Mouse (Mus musculus) subcutaneous adipose tissue, adult 2 months (tissue): ENCODE results near the gene Kcnh3. TPM values are rescaled to one million over a fixed set of nuclear protein-coding genes. Genes with fewer than 3 reads are reported as not detected.

Experiments
- polyA plus RNA-seq: library from polyadenylated mRNA; depleted of rRNA; stranded (reverse); fragments of >200 nt; gene quantifications from 2 replicates; pipeline ENCODE4 v1.2.3, GENCODE M21; 2012; ENCODE audit warnings: low replicate concordance; rRNA removed

The Kcnh3 gene
- 0.92 and 8.8 TPM in 2 replicates for polyA plus RNA-seq

GRCm38 (mm10) chr15:99224208-99224911, at the start of gene Kcnh3:
Kcnh3 (plus strand) TSS chr15:99224861.

GRCm38 (mm10) chr15:99251626-99252380, 27.1 kb downstream of the Kcnh3 start, which contains the start of gene Mcrs1:
Mcrs1 (minus strand) TSS chr15:99251961.

Other genes with a start within 250 kb of the Kcnh3 start
- 72.0 and 174 TPM in 2 replicates for gene Tuba1c, start 195.0 kb upstream of the Kcnh3 start, polyA plus RNA-seq
- 0.59 and 0.60 TPM in 2 replicates for gene Prph, start 169.7 kb upstream of the Kcnh3 start, polyA plus RNA-seq
- 0.77 and 5.3 TPM in 2 replicates for gene Troap, start 150.3 kb upstream of the Kcnh3 start, polyA plus RNA-seq
- gene C1ql4, start 137.0 kb upstream of the Kcnh3 start, polyA plus RNA-seq = not detected in 2 replicates
- 0.36 and 0.43 TPM in 2 replicates for gene Dnajc22, start 131.7 kb upstream of the Kcnh3 start, polyA plus RNA-seq
- gene Spats2, start 98.9 kb upstream of the Kcnh3 start, polyA plus RNA-seq = 11.6 and 20.1 TPM in 2 replicates
- gene Mcrs1, start 27.1 kb downstream of the Kcnh3 start, polyA plus RNA-seq = 62.7 and 98.6 TPM in 2 replicates
- gene Prpf40b, start 70.2 kb downstream of the Kcnh3 start, polyA plus RNA-seq = 55.3 and 112 TPM in 2 replicates
- 0.03 and 0.06 TPM in 2 replicates for gene Fam186b, start 71.0 kb downstream of the Kcnh3 start, polyA plus RNA-seq
- gene Fmnl3, start 145.6 kb downstream of the Kcnh3 start, polyA plus RNA-seq = 30.0 and 30.6 TPM in 2 replicates
- gene Tmbim6, start 168.0 kb downstream of the Kcnh3 start, polyA plus RNA-seq = 615 and 714 TPM in 2 replicates
- 5.7 and 14.9 TPM in 2 replicates for gene Nckap5l, start 232.9 kb downstream of the Kcnh3 start, polyA plus RNA-seq
- gene Bcdin3d, start 249.9 kb downstream of the Kcnh3 start, polyA plus RNA-seq = 3.3 and 5.1 TPM in 2 replicates